Mouse (Mus musculus): ENCODE measurements around the gene Unc80. TPM values are rescaled to one million over a fixed set of nuclear protein-coding genes. Genes with fewer than 3 reads are reported as not detected.

Gene Unc80
- polyA plus RNA-seq, 1 experiment from 2014 or later = 7.2 TPM

DNA sequence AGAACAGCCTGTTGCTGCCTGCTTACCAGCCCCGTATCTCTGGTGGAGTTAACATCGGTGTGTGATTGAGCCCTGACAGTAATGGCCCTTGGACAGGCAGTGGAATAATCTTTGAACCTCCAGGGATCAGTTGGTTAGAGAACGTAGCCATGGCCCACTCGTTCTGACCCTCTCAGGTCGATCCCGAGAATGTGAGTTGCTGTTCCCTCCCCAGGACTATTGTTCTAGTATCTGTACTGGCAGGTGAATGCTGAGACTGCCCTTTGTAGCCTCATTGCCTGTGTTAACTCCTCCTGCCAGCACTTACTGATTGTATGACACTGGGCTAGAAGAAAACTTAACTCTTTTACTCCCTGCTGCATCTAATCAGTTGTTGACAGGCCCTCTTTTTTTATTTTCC, 236.4 kb downstream of the Unc80 start:
- ATAC-seq = no peak
- H3K4me2 ChIP-seq (ENCODE audit: low read length) = no peak overlapping the region
- no peak overlapping the region for H3K4me3 ChIP-seq (ENCODE audit: low read depth, low read length)
- H3K9ac ChIP-seq (ENCODE audit: low read depth, low read length) = no peak overlapping the region
- no peaks in the 10 kb centered on the region for H3K9me3 ChIP-seq (replicated peaks; ENCODE audit: control insufficient read depth, low read length, poor library complexity, severe bottlenecking)
- peaks cover 9% of the 10 kb centered on the region for H3K36me3 ChIP-seq (ENCODE audit: control insufficient read depth, insufficient read depth, low read length)
- 63% methylated on average over 6 of the region's 6 CpGs for WGBS
- peaks cover 19% of the 10 kb centered on the region for H3K4me1 ChIP-seq (ENCODE audit: control insufficient read depth, insufficient read depth, low read length)
- no peak overlapping the region for H3K27ac ChIP-seq (ENCODE audit: low read length)
- no peaks in the 10 kb centered on the region for H3K27me3 ChIP-seq (ENCODE audit: control insufficient read depth, insufficient read depth, low read depth, low read length)

DNA sequence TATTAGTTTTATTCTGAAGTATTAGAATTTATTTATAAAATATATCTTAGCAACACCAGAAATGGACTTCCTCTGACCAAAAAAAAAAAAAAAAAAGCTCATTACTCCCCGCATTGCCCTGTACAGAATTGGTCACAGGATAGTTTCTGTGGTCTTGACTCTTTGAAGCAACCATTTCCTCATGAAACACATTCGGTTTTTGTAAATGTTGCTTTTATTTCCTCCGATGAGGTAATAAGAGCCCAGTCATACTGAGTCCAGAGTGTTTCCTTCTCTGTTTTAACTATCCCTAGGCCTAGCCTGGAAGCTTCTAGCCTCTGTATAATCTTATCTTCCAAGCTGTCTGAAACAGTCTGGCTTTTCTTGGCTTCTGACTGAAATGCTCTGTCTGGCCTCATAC, 244.7 kb downstream of the Unc80 start:
- Histone ChIP-seq H3K4me3 (ENCODE audit: low read depth, low read length) (no peak overlapping the region), H3K36me3 (ENCODE audit: control insufficient read depth, insufficient read depth, low read length) (peaks cover 10% of the 10 kb centered on the region), H3K9ac (ENCODE audit: low read depth, low read length) (no peak overlapping the region), H3K9me3 (replicated peaks; ENCODE audit: control insufficient read depth, low read length, poor library complexity, severe bottlenecking) (no peaks in the 10 kb centered on the region), H3K27me3 (ENCODE audit: control insufficient read depth, insufficient read depth, low read depth, low read length) (no peaks in the 10 kb centered on the region), H3K27ac (ENCODE audit: low read length) (no peak overlapping the region), H3K4me2 (ENCODE audit: low read length) (no peak overlapping the region), H3K4me1 (ENCODE audit: control insufficient read depth, insufficient read depth, low read length) (no peaks in the 10 kb centered on the region)
- ATAC-seq = no peak
- 98% methylated on average over 3 of the region's 3 CpGs for WGBS

DNA sequence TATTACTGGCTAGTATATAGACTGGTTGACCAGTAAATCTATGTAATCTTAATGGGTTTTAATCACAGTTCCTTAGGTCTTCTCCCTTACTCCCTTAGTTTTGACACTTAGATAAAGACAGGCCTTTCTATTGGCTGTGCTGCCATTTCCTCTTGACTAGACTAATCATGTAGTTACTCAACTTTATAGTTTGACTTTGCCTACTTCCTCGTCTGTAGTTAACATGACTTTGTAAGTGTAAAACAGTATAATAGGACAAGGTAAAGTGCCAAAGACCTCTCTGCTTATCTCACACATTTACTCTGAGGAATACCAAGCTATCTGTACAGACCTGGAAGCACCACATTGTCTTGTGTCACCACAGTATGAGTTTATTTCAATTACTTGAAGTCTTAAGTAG, 262.4 kb downstream of the Unc80 start:
- Histone ChIP-seq H3K4me2 (ENCODE audit: low read length) (no peak overlapping the region), H3K4me3 (ENCODE audit: low read depth, low read length) (no peak overlapping the region), H3K36me3 (ENCODE audit: control insufficient read depth, insufficient read depth, low read length) (peaks cover 4% of the 10 kb centered on the region; the same call in 1 of the 2 replicates), H3K9me3 (replicated peaks; ENCODE audit: control insufficient read depth, low read length, poor library complexity, severe bottlenecking) (no peaks in the 10 kb centered on the region), H3K9ac (ENCODE audit: low read depth, low read length) (no peak overlapping the region), H3K27me3 (ENCODE audit: control insufficient read depth, insufficient read depth, low read depth, low read length) (no peaks in the 10 kb centered on the region), H3K27ac (ENCODE audit: low read length) (no peak overlapping the region), H3K4me1 (ENCODE audit: control insufficient read depth, insufficient read depth, low read length) (no peaks in the 10 kb centered on the region)
- no peak for ATAC-seq
- 91% methylated on average over 1 of the region's 1 CpGs for WGBS

Other genes with a start within 250 kb of the Unc80 start
- 30.2 and 33.7 TPM in 2 replicates for gene Rpe, start 232.5 kb downstream of the Unc80 start, polyA plus RNA-seq (2015; fragmentation: Nextera tagmentation; extraction: Ambion mirVana)

Measured in midbrain, embryonic 16.5 days (tissue).